Mouse (Mus musculus): ENCODE data around the gene Caskin1. TPM values are rescaled to one million over a fixed set of nuclear protein-coding genes. Genes with fewer than 3 reads are reported as not detected.
A peak's percentile ranks its signal among the peaks of the same experiment; 100 is the strongest.

Caskin1 gene
- polyA plus RNA-seq, 1 experiment: 0.52 TPM

- TF ChIP-seq CTCF (conservative IDR thresholded peaks at IDR 0.05; ENCODE audit: insufficient read depth, insufficient read length, low read depth, low read length) (no peak), POLR2A (IDR thresholded peaks at IDR 0.05; ENCODE audit: low read depth, low read length) (no peak)
- Histone ChIP-seq H3K27ac (ENCODE audit: insufficient read depth, low read depth, low read length) (no peak overlapping the region), H3K4me1 (ENCODE audit: control insufficient read depth, insufficient read depth, low read length) (peaks cover 2% of the 10 kb centered on the region; the same call in 1 of the 2 replicates), H3K27me3 (replicated peaks; ENCODE audit: control insufficient read depth, insufficient read depth, low read length) (no peaks in the 10 kb centered on the region), H3K4me3 (ENCODE audit: insufficient read depth, low read depth, low read length) (no peak overlapping the region), H3K36me3 (ENCODE audit: control insufficient read depth, insufficient read depth, low read length) (no peaks in the 10 kb centered on the region)
- DNase-seq: no peak
- 89% methylated on average over 1 of the region's 1 CpGs for WGBS
Measured at GRCm38 (mm10) chr17:24462932-24463331, 25.5 kb upstream of the Caskin1 start.

GRCm38 (mm10) chr17:24463374-24464133, 24.8 kb upstream of the Caskin1 start:
- DNase-seq: peak; percentile 62
- Histone ChIP-seq H3K27me3 (replicated peaks; ENCODE audit: control insufficient read depth, insufficient read depth, low read length) (no peaks in the 10 kb centered on the region), H3K36me3 (ENCODE audit: control insufficient read depth, insufficient read depth, low read length) (no peaks in the 10 kb centered on the region), H3K4me1 (ENCODE audit: control insufficient read depth, insufficient read depth, low read length) (peaks cover 2% of the 10 kb centered on the region; the same call in 1 of the 2 replicates), H3K4me3 (ENCODE audit: insufficient read depth, low read depth, low read length) (no peak overlapping the region), H3K27ac (ENCODE audit: insufficient read depth, low read depth, low read length) (no peak overlapping the region)
- WGBS: 50% methylated on average over 6 of the region's 6 CpGs
- TF ChIP-seq CTCF (conservative IDR thresholded peaks at IDR 0.05; ENCODE audit: insufficient read depth, insufficient read length, low read depth, low read length) (no peak; the same call in 1 of the 2 replicates), POLR2A (IDR thresholded peaks at IDR 0.05; ENCODE audit: low read depth, low read length) (no peak)

- 93% methylated on average over 5 of the region's 5 CpGs for WGBS
Measured at GRCm38 (mm10) chr17:24468636-24469246, 19.7 kb upstream of the Caskin1 start.

GRCm38 (mm10) chr17:24469336-24469909, 19.0 kb upstream of the Caskin1 start:
- peak overlapping the region; percentile 70 for H3K4me3 ChIP-seq (ENCODE audit: insufficient read depth, low read depth, low read length)
- DNase-seq: no peak
- no peaks in the 10 kb centered on the region for H3K36me3 ChIP-seq (ENCODE audit: control insufficient read depth, insufficient read depth, low read length)
- H3K27ac ChIP-seq (ENCODE audit: insufficient read depth, low read depth, low read length): peak overlapping the region; percentile 60
- WGBS: 18% methylated on average over 7 of the region's 7 CpGs
- H3K27me3 ChIP-seq (replicated peaks; ENCODE audit: control insufficient read depth, insufficient read depth, low read length): no peaks in the 10 kb centered on the region
- peaks cover 16% of the 10 kb centered on the region for H3K4me1 ChIP-seq (ENCODE audit: control insufficient read depth, insufficient read depth, low read length)
- TF ChIP-seq POLR2A (IDR thresholded peaks at IDR 0.05; ENCODE audit: low read depth, low read length) (no peak), CTCF (conservative IDR thresholded peaks at IDR 0.05; ENCODE audit: insufficient read depth, insufficient read length, low read depth, low read length) (no peak)

More at GRCm38 (mm10) chr17:24468636-24469246, 19.7 kb upstream of the Caskin1 start:
- H3K4me1 ChIP-seq (ENCODE audit: control insufficient read depth, insufficient read depth, low read length): peaks cover 16% of the 10 kb centered on the region
- H3K36me3 ChIP-seq (ENCODE audit: control insufficient read depth, insufficient read depth, low read length): no peaks in the 10 kb centered on the region
- H3K27ac ChIP-seq (ENCODE audit: insufficient read depth, low read depth, low read length): no peak overlapping the region
- no peak for DNase-seq
- no peak overlapping the region for H3K4me3 ChIP-seq (ENCODE audit: insufficient read depth, low read depth, low read length)
- TF ChIP-seq POLR2A (IDR thresholded peaks at IDR 0.05; ENCODE audit: low read depth, low read length) (no peak), CTCF (conservative IDR thresholded peaks at IDR 0.05; ENCODE audit: insufficient read depth, insufficient read length, low read depth, low read length) (no peak)
- H3K27me3 ChIP-seq (replicated peaks; ENCODE audit: control insufficient read depth, insufficient read depth, low read length): no peaks in the 10 kb centered on the region

GRCm38 (mm10) chr17:24469910-24470602, 18.3 kb upstream of the Caskin1 start, which contains the start of the genes E4f1 and Pgp:
Gene E4f1 (minus strand): TSS chr17:24470313.
Gene Pgp (plus strand): TSS chr17:24470392.
- Histone ChIP-seq H3K4me1 (ENCODE audit: control insufficient read depth, insufficient read depth, low read length) (peaks cover 16% of the 10 kb centered on the region), H3K27me3 (replicated peaks; ENCODE audit: control insufficient read depth, insufficient read depth, low read length) (no peaks in the 10 kb centered on the region), H3K4me3 (ENCODE audit: insufficient read depth, low read depth, low read length) (peak within 1 kb of the TSS; percentile 70), H3K27ac (ENCODE audit: insufficient read depth, low read depth, low read length) (peak within 1 kb of the TSS; percentile 80), H3K36me3 (ENCODE audit: control insufficient read depth, insufficient read depth, low read length) (no peaks in the 10 kb centered on the region)
- under 1% methylated on average over 71 of the region's 75 CpGs for WGBS
- peak; percentile 99 for DNase-seq
- TF ChIP-seq CTCF (conservative IDR thresholded peaks at IDR 0.05; ENCODE audit: insufficient read depth, insufficient read length, low read depth, low read length) (no peak), POLR2A (IDR thresholded peaks at IDR 0.05; ENCODE audit: low read depth, low read length) (peak; percentile 30)

GRCm38 (mm10) chr17:24470701-24471527, 17.5 kb upstream of the Caskin1 start:
- H3K4me3 ChIP-seq (ENCODE audit: insufficient read depth, low read depth, low read length): peak overlapping the region; percentile 70
- H3K27ac ChIP-seq (ENCODE audit: insufficient read depth, low read depth, low read length): peak overlapping the region; percentile 80
- no peak for TF ChIP-seq POLR2A (IDR thresholded peaks at IDR 0.05; ENCODE audit: low read depth, low read length)
- TF ChIP-seq CTCF (conservative IDR thresholded peaks at IDR 0.05; ENCODE audit: insufficient read depth, insufficient read length, low read depth, low read length): no peak
- peaks cover 16% of the 10 kb centered on the region for H3K4me1 ChIP-seq (ENCODE audit: control insufficient read depth, insufficient read depth, low read length)
- no peaks in the 10 kb centered on the region for H3K27me3 ChIP-seq (replicated peaks; ENCODE audit: control insufficient read depth, insufficient read depth, low read length)
- H3K36me3 ChIP-seq (ENCODE audit: control insufficient read depth, insufficient read depth, low read length): no peaks in the 10 kb centered on the region
- 2% methylated on average over 68 of the region's 68 CpGs for WGBS
- no peak for DNase-seq

Data from kidney, adult 2 months (tissue).